Mouse (Mus musculus) intestine, embryonic 14.5 days (tissue): ENCODE results near the gene Tspan1. TPM values are rescaled to one million over a fixed set of nuclear protein-coding genes. Genes with fewer than 3 reads are reported as not detected.

Experiments
- ATAC-seq: fragments of 200-750 bp; cut with Nextera tagmentation; replicated peaks from 2 replicates; pipeline ENCODE4 v1.8.0; 2017; ENCODE audit warnings: low read depth, moderate number of reproducible peaks, moderate TSS enrichment, moderate library complexity; ENCODE audit not compliant: low FRiP score, low TSS enrichment
- DNase-seq: peaks from one replicate; pipeline ENCODE4 v3.0.0-alpha.2; 2018; ENCODE audit warnings: low spot score
- H3K27ac ChIP-seq: fragments of 300-500 bp; sonication (generic); 2 replicates; pipeline ENCODE4 v1.5.1; 2014; ENCODE audit warnings: low read depth, mild to moderate bottlenecking, control low read depth
- H3K27me3 ChIP-seq: fragments of 300-500 bp; sonication (generic); replicated peaks from 2 replicates; pipeline ENCODE4 v1.6.1; 2014; ENCODE audit warnings: low read length, control low read depth; ENCODE audit not compliant: control insufficient read depth, insufficient read depth
- H3K36me3 ChIP-seq: fragments of 300-500 bp; sonication (generic); 2 replicates; pipeline ENCODE4 v1.6.1; 2014; ENCODE audit warnings: low read length, control low read depth; ENCODE audit not compliant: control insufficient read depth, insufficient read depth
- H3K4me1 ChIP-seq: fragments of 300-500 bp; sonication (generic); replicated peaks from 2 replicates; pipeline ENCODE4 v1.6.1; 2014; ENCODE audit warnings: low read length, control low read depth, mixed read lengths; ENCODE audit not compliant: control insufficient read depth, insufficient read depth
- H3K4me2 ChIP-seq: fragments of 300-500 bp; sonication (generic); 2 replicates; pipeline ENCODE4 v1.6.1; 2014; ENCODE audit warnings: low read length
- H3K4me3 ChIP-seq: fragments of 300-500 bp; sonication (generic); 2 replicates; pipeline ENCODE4 v1.5.1; 2014; ENCODE audit warnings: low read depth, low read length, control low read depth, mixed read lengths
- H3K9ac ChIP-seq: fragments of 300-500 bp; sonication (generic); 2 replicates; pipeline ENCODE4 v1.6.1; 2014; ENCODE audit warnings: mild to moderate bottlenecking, low read length
- H3K9me3 ChIP-seq: fragments of 300-500 bp; sonication (generic); 2 replicates; pipeline ENCODE4 v1.6.1; 2016; ENCODE audit warnings: low read length, control low read depth; ENCODE audit not compliant: control insufficient read depth
- WGBS: fragments of 180-500 bp; shearing (Covaris S2); extraction: QIAGEN DNeasy Blood & Tissue Kit; methylation state at CpG from one replicate; pipeline ENCODE4 v1.1.7; 2014; 5-methylcytosine and 5-hydroxymethylcytosine counted together
- polyA plus RNA-seq: library from polyadenylated mRNA; unstranded; fragments of >200 nt; fragmentation: Nextera tagmentation; extraction: Ambion mirVana; gene quantifications from 2 replicates; pipeline ENCODE4 v1.2.1, GENCODE M21; 2014

Gene Tspan1
- polyA plus RNA-seq, 1 experiment from 2014 or later: 26.5 TPM

DNA sequence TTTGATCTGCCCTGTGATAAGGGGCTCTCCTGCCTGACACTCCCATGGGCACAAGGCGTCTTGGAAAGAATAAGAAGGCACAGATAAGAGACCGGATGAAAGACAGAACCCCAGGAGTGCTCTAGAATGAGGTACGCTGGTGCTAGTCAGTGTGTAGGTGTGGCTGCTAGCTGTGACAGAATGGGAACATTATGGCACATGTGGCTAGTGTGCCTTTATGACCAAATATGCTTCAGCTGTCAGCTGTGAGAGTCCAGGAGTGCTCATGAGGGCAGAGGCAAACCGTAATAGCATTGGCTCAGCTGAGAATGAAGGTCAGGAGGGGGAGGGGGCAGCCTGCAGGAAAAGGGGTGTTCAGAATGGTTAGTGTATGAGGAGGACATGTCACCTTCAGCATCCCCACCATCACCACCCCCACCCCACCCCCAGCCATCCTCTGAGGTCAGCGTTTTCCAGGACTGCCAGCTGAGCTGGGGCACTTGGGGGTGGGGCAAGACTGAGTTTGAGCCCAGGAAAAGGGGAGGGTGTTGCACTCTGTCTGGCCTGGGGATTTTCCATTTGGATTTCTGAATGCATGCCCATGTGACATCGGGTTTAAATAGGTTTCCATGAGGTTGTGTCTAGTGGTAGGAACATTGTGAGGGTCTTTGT, 7.2 kb upstream of the Tspan1 start:
- no peak overlapping the region for H3K27ac ChIP-seq
- H3K36me3 ChIP-seq: no peaks in the 10 kb centered on the region
- H3K4me3 ChIP-seq: no peak overlapping the region
- DNase-seq (no peak), ATAC-seq (no peak)
- H3K4me1 ChIP-seq: peaks cover 28% of the 10 kb centered on the region
- no peak overlapping the region for H3K4me2 ChIP-seq
- no peaks in the 10 kb centered on the region for H3K9me3 ChIP-seq
- WGBS: 37% methylated on average over 6 of the region's 6 CpGs
- no peak overlapping the region for H3K9ac ChIP-seq
- no peaks in the 10 kb centered on the region for H3K27me3 ChIP-seq

DNA sequence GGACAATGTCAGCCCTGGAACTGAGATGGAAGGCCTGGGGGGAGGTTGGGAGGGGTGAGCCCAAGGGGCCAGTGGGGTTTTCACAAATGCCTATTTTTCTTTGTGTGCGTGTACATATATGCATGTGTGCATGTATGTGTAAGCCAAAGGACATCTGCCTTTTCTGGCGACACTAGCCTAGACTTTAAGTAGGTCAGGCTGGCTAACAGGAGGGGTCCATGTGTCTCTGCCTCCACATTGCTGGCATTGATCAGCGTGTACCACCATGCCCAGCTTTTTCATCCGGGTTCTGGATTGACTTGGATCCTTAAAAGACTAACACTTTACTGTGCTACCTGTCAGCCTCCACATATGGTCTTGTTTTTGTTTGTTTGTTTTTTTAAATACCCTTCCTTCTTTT, 6.4 kb upstream of the Tspan1 start:
- DNase-seq (no peak), ATAC-seq (no peak)
- H3K4me3 ChIP-seq: no peak overlapping the region
- no peaks in the 10 kb centered on the region for H3K36me3 ChIP-seq
- H3K27ac ChIP-seq: no peak overlapping the region
- WGBS: 92% methylated on average over 4 of the region's 4 CpGs
- H3K4me2 ChIP-seq: no peak overlapping the region
- H3K9me3 ChIP-seq: no peaks in the 10 kb centered on the region
- no peak overlapping the region for H3K9ac ChIP-seq
- H3K27me3 ChIP-seq: no peaks in the 10 kb centered on the region
- H3K4me1 ChIP-seq: peaks cover 28% of the 10 kb centered on the region

DNA sequence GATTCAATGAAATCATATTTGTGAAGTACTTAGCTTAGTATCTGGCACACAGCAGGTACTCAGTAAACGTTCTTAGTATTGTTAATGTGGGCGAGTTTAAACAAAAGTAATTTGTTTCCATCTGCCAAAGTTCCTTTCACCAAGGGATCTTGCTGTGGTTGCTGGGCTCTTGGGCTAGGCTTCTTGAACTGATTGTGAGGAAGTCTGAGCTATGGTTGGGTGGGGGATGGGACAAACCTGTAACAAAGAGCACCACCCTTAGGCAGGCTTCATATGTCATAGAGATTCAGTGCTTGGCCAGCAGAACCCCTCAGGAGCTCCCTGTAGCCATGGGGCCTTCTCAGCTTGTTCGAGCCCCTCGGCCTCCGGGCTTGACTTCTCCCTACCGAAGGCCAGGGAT, 5.7 kb upstream of the Tspan1 start, which contains the start of the genes 1700042G07Rik and Gm49337:
Gene 1700042G07Rik (plus strand): TSS at position 301 of the 400 bp plus-strand sequence.
Gene Gm49337 (plus strand): TSS at position 313 of the 400 bp plus-strand sequence.
- no peak within 1 kb of the TSS for H3K9ac ChIP-seq
- no peaks in the 10 kb centered on the region for H3K36me3 ChIP-seq
- no peak for ATAC-seq
- no peak for DNase-seq
- H3K4me2 ChIP-seq: no peak within 1 kb of the TSS
- no peak within 1 kb of the TSS for H3K27ac ChIP-seq
- peaks cover 28% of the 10 kb centered on the region for H3K4me1 ChIP-seq
- no peak within 1 kb of the TSS for H3K4me3 ChIP-seq
- H3K27me3 ChIP-seq: no peaks in the 10 kb centered on the region
- H3K9me3 ChIP-seq: no peaks in the 10 kb centered on the region
- 87% methylated on average over 6 of the region's 6 CpGs for WGBS

DNA sequence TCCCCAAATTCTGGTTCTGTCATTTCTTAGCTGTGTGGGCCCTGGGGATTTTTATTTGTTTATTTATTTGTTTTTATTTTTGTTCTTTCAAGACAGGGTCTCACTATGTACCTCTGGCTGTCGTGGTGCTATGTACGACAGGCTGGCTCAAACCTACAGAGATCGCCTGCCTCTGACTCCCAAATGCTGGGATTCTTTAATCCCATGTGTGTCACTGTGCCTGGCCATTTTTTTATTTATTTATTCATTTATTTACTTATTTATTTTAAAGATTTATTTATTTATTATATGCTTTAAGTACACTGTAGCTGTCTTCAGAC, 1.9 kb upstream of the Tspan1 start:
- peaks cover 1% of the 10 kb centered on the region; the same call in 1 of the 2 replicates for H3K4me1 ChIP-seq
- ATAC-seq: no peak

DNA sequence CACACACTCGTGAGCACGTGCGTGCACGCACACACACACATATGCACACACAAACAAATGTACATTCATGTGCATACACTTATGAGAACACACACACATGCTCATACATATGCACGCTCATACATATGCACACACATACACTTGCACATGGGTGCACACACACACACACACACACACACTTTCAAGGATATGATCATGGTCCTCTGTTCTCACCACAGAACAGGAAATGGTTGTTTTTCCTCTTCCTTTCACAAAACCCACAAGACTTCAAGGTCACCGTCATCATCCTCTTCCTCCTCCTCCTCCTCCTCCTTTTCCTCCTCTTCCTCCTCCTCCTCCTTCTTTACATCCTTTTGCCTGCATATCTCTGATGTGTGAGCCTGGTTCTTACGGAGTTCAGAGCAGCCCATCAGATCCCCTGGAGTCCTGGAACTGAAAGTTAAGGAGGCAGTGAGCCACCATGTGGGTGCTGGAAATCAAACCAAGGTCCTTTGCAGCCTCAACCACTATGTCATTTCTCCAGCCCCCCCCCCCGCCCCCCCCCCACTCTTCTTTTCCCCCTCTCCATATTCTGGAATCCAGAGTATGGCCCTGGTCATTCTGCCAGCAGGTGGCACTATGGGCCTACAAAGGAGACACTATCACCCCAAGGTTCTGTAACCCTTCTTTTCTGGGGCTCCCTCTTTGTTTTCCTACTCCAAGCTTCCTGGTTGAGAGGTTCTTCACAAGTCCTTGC, 1.4 kb upstream of the Tspan1 start:
- Histone ChIP-seq H3K9ac (no peak overlapping the region), H3K27me3 (no peaks in the 10 kb centered on the region), H3K4me3 (no peak overlapping the region), H3K9me3 (no peaks in the 10 kb centered on the region), H3K4me2 (no peak overlapping the region), H3K4me1 (no peaks in the 10 kb centered on the region), H3K36me3 (no peaks in the 10 kb centered on the region), H3K27ac (no peak overlapping the region)
- WGBS: 82% methylated on average over 7 of the region's 8 CpGs
- DNase-seq (peak; percentile 83), ATAC-seq (peak; percentile 40; the same call in 1 of the 2 replicates)

More for the DNA sequence above, 1.9 kb upstream of the Tspan1 start:
- Histone ChIP-seq H3K27ac (no peak overlapping the region), H3K4me2 (no peak overlapping the region), H3K9ac (no peak overlapping the region), H3K4me3 (no peak overlapping the region), H3K36me3 (no peaks in the 10 kb centered on the region), H3K9me3 (no peaks in the 10 kb centered on the region), H3K27me3 (no peaks in the 10 kb centered on the region)
- 78% methylated on average over 3 of the region's 3 CpGs for WGBS
- no peak for DNase-seq

DNA sequence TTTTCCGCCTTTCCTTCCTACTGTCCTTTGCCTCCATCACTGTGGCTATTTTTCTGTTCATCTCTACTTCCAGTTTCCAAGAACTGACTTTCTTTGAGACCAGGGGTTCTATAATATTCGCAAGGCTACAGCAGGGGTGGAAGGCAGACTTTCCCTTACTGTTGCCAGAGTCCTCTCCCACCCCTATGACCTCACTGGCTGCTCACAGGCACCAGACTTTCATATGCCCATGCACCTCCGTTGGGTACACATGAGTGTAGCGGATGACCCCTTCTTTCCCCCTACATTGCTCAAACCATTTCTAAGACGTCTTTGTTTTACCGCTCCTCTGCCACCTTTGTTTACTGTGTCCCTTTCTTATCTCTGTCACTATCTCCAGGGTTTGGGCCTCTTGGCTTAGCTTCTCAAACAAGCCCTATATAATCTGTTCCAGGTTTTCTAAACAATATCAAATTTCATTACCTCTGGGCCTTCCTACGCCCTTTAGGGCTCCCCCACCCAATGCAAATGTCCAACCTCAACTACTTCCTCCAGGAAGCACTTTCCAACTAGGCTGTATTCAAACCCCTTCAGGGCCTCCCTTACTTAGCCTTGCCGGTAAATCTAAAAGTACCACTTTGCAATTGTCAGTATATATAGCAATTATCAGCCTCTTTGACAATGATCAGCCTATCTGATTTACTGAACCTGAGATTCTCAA, 1.5 kb downstream of the Tspan1 start:
- Histone ChIP-seq H3K4me1 (no peaks in the 10 kb centered on the region), H3K4me2 (0 out of 2 replicates have a peak overlapping the region, but pooled peaks have one; percentile 8), H3K9ac (no peak overlapping the region), H3K36me3 (0 out of 2 replicates have a peak, but pooled peaks cover 11% of the 10 kb centered on the region), H3K27ac (peak overlapping the region; percentile 14; the same call in 1 of the 2 replicates), H3K27me3 (no peaks in the 10 kb centered on the region), H3K9me3 (no peaks in the 10 kb centered on the region), H3K4me3 (no peak overlapping the region)
- ATAC-seq (0 out of 2 replicates have a peak, but pooled peaks have one; percentile 20), DNase-seq (no peak)
- 33% methylated on average over 8 of the region's 8 CpGs for WGBS

DNA sequence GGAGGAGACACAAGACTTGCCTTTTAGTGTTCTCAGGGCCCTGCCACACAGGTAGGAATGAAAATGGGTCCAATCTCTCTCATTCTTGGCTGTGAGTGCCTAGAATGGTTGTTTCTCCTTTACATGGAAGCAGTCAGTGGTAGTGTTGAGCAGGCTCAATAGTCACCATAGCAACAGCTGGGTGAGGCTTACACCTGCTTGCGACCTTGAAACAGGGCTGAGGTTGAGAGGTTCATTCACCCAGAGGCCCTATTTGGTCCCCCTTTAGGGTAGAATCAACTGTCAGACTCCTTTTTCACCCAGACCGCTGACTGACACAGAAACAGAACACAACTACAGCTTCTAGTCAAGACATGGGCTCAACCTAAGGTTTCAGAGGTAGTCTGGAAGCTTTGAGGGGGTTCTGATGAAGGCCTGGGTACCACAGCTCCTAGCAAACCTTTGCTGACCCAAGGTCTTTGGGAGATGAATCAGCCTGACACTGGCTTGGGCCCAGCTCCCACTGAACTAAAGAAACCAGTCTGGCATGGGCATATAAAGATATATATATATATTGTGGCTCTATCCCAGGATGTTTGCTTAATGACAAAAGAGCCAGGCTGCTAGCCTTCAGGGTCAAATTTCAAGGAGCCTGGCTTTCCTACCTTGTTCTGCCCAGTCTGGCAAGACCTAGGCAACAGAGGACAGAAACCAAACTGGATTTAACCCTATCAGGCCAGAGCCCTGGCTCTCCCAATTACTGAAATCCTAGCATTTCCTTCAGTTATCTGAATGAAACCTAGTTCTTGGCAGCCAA, 2.4 kb downstream of the Tspan1 start:
- no peak overlapping the region for H3K9ac ChIP-seq
- H3K27ac ChIP-seq: peak overlapping the region; percentile 14; the same call in 1 of the 2 replicates
- no peaks in the 10 kb centered on the region for H3K27me3 ChIP-seq
- ATAC-seq (no peak), DNase-seq (no peak)
- 68% methylated on average over 2 of the region's 2 CpGs for WGBS
- H3K9me3 ChIP-seq: no peaks in the 10 kb centered on the region
- no peaks in the 10 kb centered on the region for H3K4me1 ChIP-seq
- H3K4me2 ChIP-seq: no peak overlapping the region
- H3K36me3 ChIP-seq: peaks cover 18% of the 10 kb centered on the region; the same call in 1 of the 2 replicates
- no peak overlapping the region for H3K4me3 ChIP-seq

DNA sequence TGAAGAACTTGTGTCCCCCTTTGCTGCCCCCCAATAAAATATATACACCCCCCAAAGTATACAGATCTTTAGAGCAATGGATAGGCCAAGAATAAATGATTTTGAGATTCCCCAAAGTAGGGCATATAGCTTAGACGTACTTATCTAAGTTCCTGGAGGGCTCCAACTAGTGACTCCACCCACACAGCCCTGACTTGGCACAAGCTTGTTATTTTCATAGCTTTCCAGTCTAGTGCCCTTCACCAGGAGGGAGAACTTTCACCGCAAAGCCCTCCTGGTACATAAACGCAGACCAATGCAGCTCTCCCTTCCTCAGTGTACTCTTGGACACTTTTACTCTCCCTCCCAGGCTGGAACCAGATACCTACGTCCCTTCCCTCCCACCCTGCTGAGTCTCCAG, 5.3 kb downstream of the Tspan1 start:
- DNase-seq (no peak), ATAC-seq (no peak)
- peaks cover 45% of the 10 kb centered on the region for H3K36me3 ChIP-seq
- H3K27ac ChIP-seq: no peak overlapping the region
- H3K4me3 ChIP-seq: no peak overlapping the region
- no peaks in the 10 kb centered on the region for H3K27me3 ChIP-seq
- WGBS: 76% methylated on average over 4 of the region's 4 CpGs
- H3K9me3 ChIP-seq: no peaks in the 10 kb centered on the region
- no peaks in the 10 kb centered on the region for H3K4me1 ChIP-seq
- no peak overlapping the region for H3K9ac ChIP-seq
- no peak overlapping the region for H3K4me2 ChIP-seq
